ENCODE assay signal across 9 mouse cellular contexts in the genomic region with DNA sequence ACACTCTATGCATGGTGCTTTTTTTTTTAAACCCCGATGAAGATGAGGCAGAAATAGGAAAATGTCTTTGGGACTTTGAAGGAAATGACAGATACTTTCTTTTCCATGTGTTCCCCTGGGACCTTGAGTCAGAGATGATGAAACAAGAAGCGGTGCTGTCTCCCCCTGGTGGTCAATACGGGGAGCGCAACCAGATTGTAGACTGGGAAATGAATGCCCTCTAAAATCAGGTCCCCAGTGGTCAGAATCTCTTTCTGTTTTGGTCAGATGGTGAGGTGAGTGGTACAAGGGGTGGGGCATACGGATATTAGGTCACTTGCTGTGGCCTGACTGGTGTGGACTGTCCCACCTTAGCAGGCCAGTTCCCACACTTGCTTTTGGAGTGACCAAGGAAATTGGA. TPM values are rescaled to one million over a fixed set of nuclear protein-coding genes. Genes with fewer than 3 reads are reported as not detected.
A peak's percentile ranks its signal among the peaks of the same experiment; 100 is the strongest.
DNase-seq lines count a peak whose midpoint lies in the region; ATAC-seq and TF ChIP-seq lines count a peak whose summit lies in the region.
"Had no signal": no experiment of that assay in that cellular context is flagged by ENCODE, and none has a peak within 500 bp of the region (broad histone marks: within the 10 kb centered on the region; RNA-seq: fewer than 3 reads in every experiment).

No protein-coding gene starts in this region.

- H3K4me1 ChIP-seq in spleen, adult 2 months (ENCODE audit: control insufficient read depth, insufficient read depth, insufficient read length) = no peaks in the 10 kb centered on the region
- H3K4me1 ChIP-seq: neural tube, embryonic 12.5 days had no signal

- intact Hi-C loops in heart, postnatal 25 days (cut with DNase I) = loop anchor here (2.0 kb wide), 1 partner anchor 91 kb away; a partner anchor contains a TSS
- intact Hi-C loops in gastrocnemius, postnatal 36 days (cut with DNase I) = no loop called here

- no peak overlapping the region for H3K27ac ChIP-seq in spleen, adult 2 months (ENCODE audit: insufficient read depth, low read length)
- H3K27ac ChIP-seq: neural tube, embryonic 12.5 days had no signal

- H3K36me3 ChIP-seq in spleen, adult 2 months (ENCODE audit: control insufficient read depth, insufficient read depth, low read length) = no peaks in the 10 kb centered on the region
- H3K36me3 ChIP-seq: neural tube, embryonic 12.5 days had no signal

- peak; percentile 94 for DNase-seq in heart, adult 11 months
- no peak for DNase-seq in heart, postnatal 25 days (ENCODE audit: low spot score)
- DNase-seq in T-cell, adult 2 months (ENCODE audit: low spot score) = peak; percentile 39
- peak; percentile 87 to 94 for DNase-seq in cerebellum, postnatal 14 days
- DNase-seq in gastrocnemius, postnatal 36 days = peak; percentile 41 to 65
- peak; percentile 35 for DNase-seq in layer of hippocampus, adult 9-11 months
- DNase-seq in spleen, adult 2 months (ENCODE audit: low read depth in 1 of 2, low spot score in 2 of 2) = peak; percentile 32 to 55

- 0 out of 2 replicates have a peak, but pooled peaks have one; percentile 22 for ATAC-seq in megakaryocyte-erythroid progenitor cell, adult 5-6 weeks (replicated peaks; ENCODE audit: low FRiP score, low TSS enrichment, poor library complexity, severe bottlenecking)

- no peak overlapping the region for H3K4me3 ChIP-seq in spleen, adult 2 months (ENCODE audit: extremely low read depth, insufficient read depth, insufficient read length)
- H3K4me3 ChIP-seq: neural tube, embryonic 12.5 days had no signal

- WGBS in spleen, adult 2 months = under 1% methylated on average over 5 of the region's 5 CpGs

- no peaks in the 10 kb centered on the region for H3K27me3 ChIP-seq in spleen, adult 2 months (ENCODE audit: control insufficient read depth, insufficient read depth, low read length)

- TF ChIP-seq CTCF in spleen, adult 2 months (IDR thresholded peaks at IDR 0.05; ENCODE audit: extremely low read depth, insufficient read depth, insufficient read length, insufficient replicate concordance) = peak; percentile 73; the same call in 1 of the 2 replicates

- TF ChIP-seq POLR2A in spleen, adult 2 months (IDR thresholded peaks at IDR 0.05; ENCODE audit: low read depth, low read length) = no peak

RNA-seq across cellular contexts. Expression of a gene that starts 9.4 kb away (rescaled TPM):
- 10 to 100 TPM; 36.8 to 37.5 TPM for total RNA-seq in heart, postnatal 25 days (2021)
- 10 to 100 TPM; 22.0 to 22.7 TPM for total RNA-seq in gastrocnemius, postnatal 36 days (2021)
- 17.8 and 18.9 TPM in 2 replicates for total RNA-seq in megakaryocyte-erythroid progenitor cell, adult 5-6 weeks (2014; fragmentation: Nextera tagmentation)
- 1.8 and 3.5 TPM in 2 replicates for total RNA-seq in megakaryocyte-erythroid progenitor cell, adult 5-6 weeks (2017)
- 7.8 and 8.3 TPM in 2 replicates for polyA plus RNA-seq in spleen, adult 2 months (2012; rRNA removed)

RNA-seq across cellular contexts. Expression of a gene that starts 28.8 kb away (rescaled TPM):
- not detected for total RNA-seq in heart, postnatal 25 days (2021)
- total RNA-seq in gastrocnemius, postnatal 36 days (2021) = not detected
- not detected in 2 replicates for total RNA-seq in megakaryocyte-erythroid progenitor cell, adult 5-6 weeks (2014; fragmentation: Nextera tagmentation)
- not detected in 2 replicates for total RNA-seq in megakaryocyte-erythroid progenitor cell, adult 5-6 weeks (2017)
- polyA plus RNA-seq in spleen, adult 2 months (2012; rRNA removed) = 0.32 and 0.34 TPM in 2 replicates
